Mouse (Mus musculus) subcutaneous adipose tissue, adult 2 months (tissue): ENCODE data around the gene Ttll12. TPM values are rescaled to one million over a fixed set of nuclear protein-coding genes. Genes with fewer than 3 reads are reported as not detected.

Experiments
- polyA plus RNA-seq: library from polyadenylated mRNA; depleted of rRNA; stranded (reverse); fragments of >200 nt; gene quantifications from 2 replicates; pipeline ENCODE4 v1.2.3, GENCODE M21; 2012; ENCODE audit warnings: low replicate concordance; rRNA removed

Ttll12 gene
- 20.4 and 40.5 TPM in 2 replicates for polyA plus RNA-seq

DNA sequence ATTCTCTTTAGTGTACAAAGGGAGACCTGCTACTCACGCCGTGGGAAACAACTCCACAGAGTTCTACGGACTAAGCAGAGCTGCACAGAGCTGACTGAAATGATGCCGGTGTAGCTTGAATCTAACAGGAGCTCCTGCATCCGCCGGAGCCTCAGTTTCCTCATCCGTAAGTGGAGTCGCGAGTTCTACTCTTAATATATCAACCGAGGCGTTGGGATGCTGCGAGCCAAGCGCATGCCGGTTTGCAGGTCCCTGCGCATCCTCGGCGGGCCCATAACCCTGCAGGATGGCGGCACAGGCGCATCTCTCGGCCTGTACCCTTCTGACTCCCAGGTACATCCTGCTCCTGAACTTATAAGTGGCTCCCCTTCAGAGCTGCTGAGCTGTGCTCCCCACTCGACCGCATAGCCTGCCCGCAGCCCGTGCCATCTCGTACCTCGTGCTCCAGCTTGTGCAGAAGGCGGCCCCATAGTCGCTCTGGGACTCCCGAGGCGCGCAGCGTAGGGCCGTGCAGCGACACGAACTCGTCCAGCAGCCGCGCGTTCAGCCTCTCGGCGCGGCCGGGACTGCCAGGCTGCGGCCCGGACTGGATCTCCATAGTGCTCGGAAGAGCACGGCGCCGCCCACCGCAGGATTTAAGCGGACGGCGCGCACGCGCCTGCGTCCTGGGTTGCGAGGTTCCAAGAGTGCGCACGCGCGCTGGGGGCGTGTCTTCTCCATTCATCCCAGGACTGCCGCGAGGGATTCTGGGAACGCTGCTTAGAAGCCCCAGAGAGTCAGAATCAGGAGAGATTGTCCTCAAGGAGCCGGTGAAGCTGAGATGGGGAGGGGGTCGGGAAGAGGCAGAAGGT lies at the start of gene Ttll12:
Gene Ttll12 (minus strand): TSS at position 645 of the 851 bp plus-strand sequence.

DNA sequence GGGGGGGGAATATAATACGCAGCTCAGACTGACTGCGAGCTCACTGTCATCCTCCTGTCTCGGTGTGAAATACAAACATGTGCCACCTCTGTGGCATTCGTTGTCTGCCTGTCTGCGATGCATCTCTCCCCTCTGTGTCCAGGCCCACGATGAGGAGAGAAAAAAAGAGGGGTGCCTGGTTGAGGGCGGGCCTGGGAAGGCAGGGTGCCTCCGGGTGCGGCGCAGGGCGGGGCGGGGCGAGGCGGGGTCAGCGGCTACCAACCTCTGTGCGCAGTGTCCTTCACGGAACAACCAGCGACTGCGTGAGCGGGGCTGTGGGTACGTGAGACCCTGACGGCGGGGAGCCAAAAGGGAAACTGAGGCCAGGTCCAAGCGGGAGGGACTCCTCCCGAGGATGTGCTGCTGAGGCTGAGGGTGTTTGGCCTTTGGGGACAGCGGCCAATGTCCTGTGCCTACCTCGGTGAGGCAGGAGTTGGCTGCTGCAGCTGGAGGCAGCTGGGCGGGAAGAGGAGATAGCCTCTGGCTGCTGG lies 31.6 kb downstream of the Ttll12 start, which contains the start of the genes Tspo and Mcat:
Gene Tspo (plus strand): TSS at position 266 of the 530 bp plus-strand sequence.
Gene Mcat (minus strand): TSS at position 461 of the 530 bp plus-strand sequence.

DNA sequence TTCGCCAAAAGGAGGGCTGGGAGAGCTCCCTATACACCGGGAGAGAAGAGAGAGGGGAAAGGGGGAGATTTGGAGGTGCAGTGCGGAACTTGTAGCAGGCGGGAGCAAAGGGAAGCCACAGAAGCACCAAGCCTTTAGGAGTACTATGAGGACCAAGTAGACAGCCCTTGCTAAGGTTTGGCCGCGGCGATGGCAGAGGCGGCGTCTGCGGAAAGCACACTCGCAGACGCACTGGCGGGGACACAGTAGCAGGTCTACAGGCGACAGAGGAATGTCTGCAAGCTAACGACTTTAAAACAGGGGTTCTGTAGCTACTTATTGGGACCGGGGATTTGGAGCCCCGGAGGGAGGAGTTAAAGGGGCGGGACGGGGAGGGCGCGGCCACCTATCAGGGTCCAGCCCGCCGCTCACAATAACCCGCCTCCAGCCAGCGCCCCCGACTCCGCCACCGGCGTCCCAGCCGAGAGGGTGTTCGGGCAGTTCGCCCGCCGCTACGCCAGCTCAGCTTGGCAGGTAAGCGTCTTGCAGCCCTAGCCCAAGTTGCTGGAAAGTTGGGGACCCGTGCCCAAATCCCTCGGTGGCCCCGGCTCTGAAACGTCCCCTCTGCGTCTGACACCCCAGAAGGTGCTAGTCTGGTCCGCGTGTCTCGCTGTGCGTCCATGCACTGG lies 68.4 kb downstream of the Ttll12 start, which contains the start of gene Bik:
Gene Bik (plus strand): TSS at position 439 of the 668 bp plus-strand sequence.

Other genes starting within 250 kb of the Ttll12 start
- gene Arfgap3, start 244.9 kb downstream of the Ttll12 start, polyA plus RNA-seq, result 48.1 and 56.8 TPM in 2 replicates
- gene Pacsin2, start 130.6 kb downstream of the Ttll12 start, polyA plus RNA-seq, result 49.1 and 51.0 TPM in 2 replicates
- gene Ttll1, start 84.3 kb downstream of the Ttll12 start, polyA plus RNA-seq, result 13.9 and 15.6 TPM in 2 replicates
- 13.4 and 20.7 TPM in 2 replicates for gene Bik, start 68.3 kb downstream of the Ttll12 start, polyA plus RNA-seq
- 588 and 1,237 TPM in 2 replicates for gene Tspo, start 31.6 kb downstream of the Ttll12 start, polyA plus RNA-seq
- 37.8 and 38.9 TPM in 2 replicates for gene Mcat, start 31.4 kb downstream of the Ttll12 start, polyA plus RNA-seq
- gene Scube1, start 129.9 kb upstream of the Ttll12 start, polyA plus RNA-seq, result 0.50 and 136 TPM in 2 replicates
- gene Mpped1, start 184.3 kb upstream of the Ttll12 start, polyA plus RNA-seq, result 0.03 and 0.14 TPM in 2 replicates